Mouse (Mus musculus) hindbrain, embryonic 12.5 days (tissue): ENCODE data around the gene Trim25. TPM values are rescaled to one million over a fixed set of nuclear protein-coding genes. Genes with fewer than 3 reads are reported as not detected.

Source experiments
- ATAC-seq: fragments of 200-750 bp; cut with Nextera tagmentation; 2 replicates; pipeline ENCODE4 v1.8.0; 2017; ENCODE audit warnings: moderate TSS enrichment; ENCODE audit not compliant: low FRiP score
- H3K27ac ChIP-seq: fragments of 300-500 bp; sonication (generic); 2 replicates; pipeline ENCODE4 v1.5.1; 2016; ENCODE audit warnings: mild to moderate bottlenecking
- H3K27me3 ChIP-seq: fragments of 300-500 bp; sonication (generic); 2 replicates; pipeline ENCODE4 v1.6.1; 2016; ENCODE audit warnings: mild to moderate bottlenecking
- H3K36me3 ChIP-seq: fragments of 300-500 bp; sonication (generic); 2 replicates; pipeline ENCODE4 v1.6.1; 2016; ENCODE audit warnings: mild to moderate bottlenecking
- H3K4me1 ChIP-seq: fragments of 300-500 bp; sonication (generic); 2 replicates; pipeline ENCODE4 v1.6.1; 2016
- H3K4me2 ChIP-seq: fragments of 300-500 bp; sonication (generic); replicated peaks from 2 replicates; pipeline ENCODE4 v1.6.1; 2016; ENCODE audit warnings: mild to moderate bottlenecking
- H3K4me3 ChIP-seq: fragments of 300-500 bp; sonication (generic); 2 replicates; pipeline ENCODE4 v1.5.1; 2016; ENCODE audit warnings: mild to moderate bottlenecking
- H3K9ac ChIP-seq: fragments of 300-500 bp; sonication (generic); 2 replicates; pipeline ENCODE4 v1.6.1; 2016; ENCODE audit warnings: mild to moderate bottlenecking, moderate library complexity
- H3K9me3 ChIP-seq: fragments of 300-500 bp; sonication (generic); replicated peaks from 2 replicates; pipeline ENCODE4 v1.6.1; 2016; ENCODE audit warnings: mild to moderate bottlenecking
- WGBS: fragments of 180-500 bp; shearing (Covaris S2); methylation state at CpG from one replicate; pipeline ENCODE4 v1.1.7; 2016; 5-methylcytosine and 5-hydroxymethylcytosine counted together
- polyA plus RNA-seq: library from polyadenylated mRNA; unstranded; fragments of >200 nt; fragmentation: Nextera tagmentation; extraction: Ambion mirVana; gene quantifications from 2 replicates; pipeline ENCODE4 v1.2.1, GENCODE M21; 2016

Gene Trim25
- polyA plus RNA-seq, 1 experiment from 2014 or later: 3.3 TPM

DNA sequence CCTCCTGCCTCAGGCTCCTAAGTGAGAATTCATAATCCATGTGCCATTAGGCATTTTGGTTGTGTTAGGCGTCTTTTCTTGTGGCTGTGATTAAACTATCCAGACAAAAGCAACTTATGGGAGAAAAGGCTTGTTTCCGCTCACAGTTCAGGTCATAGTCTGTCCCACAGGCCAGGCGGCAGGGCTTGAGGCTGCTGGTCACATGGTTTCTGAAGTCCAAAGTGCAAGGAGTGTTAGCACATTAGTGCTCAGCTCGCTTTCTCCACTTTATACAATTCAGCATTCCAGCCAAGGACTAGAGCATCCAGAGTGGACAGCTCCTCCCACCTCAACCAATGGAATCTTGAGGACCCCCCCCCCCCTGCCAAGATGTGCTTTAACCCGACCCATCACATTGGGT is 13.1 kb downstream of the Trim25 start:
- Histone ChIP-seq H3K9ac (no peak overlapping the region), H3K4me3 (no peak overlapping the region), H3K4me1 (no peaks in the 10 kb centered on the region), H3K36me3 (no peaks in the 10 kb centered on the region), H3K9me3 (no peaks in the 10 kb centered on the region), H3K27me3 (no peaks in the 10 kb centered on the region), H3K27ac (no peak overlapping the region), H3K4me2 (no peak overlapping the region)
- ATAC-seq: no peak
- WGBS: 84% methylated on average over 5 of the region's 5 CpGs

DNA sequence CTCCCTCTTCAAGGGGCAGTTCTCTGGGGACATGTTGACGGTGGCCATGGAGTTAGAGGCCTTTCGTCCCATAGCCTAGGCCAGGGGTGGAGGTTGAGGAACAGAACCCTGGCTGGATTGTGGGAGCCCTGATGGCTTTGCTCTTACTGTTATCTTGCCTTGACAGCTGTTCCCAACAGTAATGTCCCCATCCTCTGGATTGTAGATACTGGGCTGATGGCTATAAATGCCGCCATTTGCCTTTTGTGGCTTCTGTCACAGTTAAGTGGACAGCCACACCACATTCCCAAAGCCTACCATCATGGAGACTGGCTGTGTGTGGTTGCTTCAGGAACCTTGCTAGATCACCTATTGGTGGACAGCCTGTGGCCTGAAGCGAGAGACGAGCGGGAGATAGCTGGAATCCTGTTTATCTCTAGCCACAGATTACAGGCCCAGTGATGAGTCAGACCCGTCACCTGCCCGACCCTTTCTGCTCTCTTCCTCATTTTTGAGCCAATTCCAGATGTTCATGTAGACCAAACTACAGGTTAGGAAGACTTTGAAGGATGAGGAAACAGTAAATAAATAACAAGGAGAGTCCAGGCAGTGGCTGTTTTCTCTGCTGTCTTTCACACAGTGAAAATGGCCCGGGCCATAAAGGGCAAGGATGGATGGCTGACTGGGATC is 18.5 kb downstream of the Trim25 start:
- Histone ChIP-seq H3K4me2 (no peak overlapping the region), H3K27me3 (no peaks in the 10 kb centered on the region), H3K4me1 (no peaks in the 10 kb centered on the region), H3K4me3 (no peak overlapping the region), H3K36me3 (no peaks in the 10 kb centered on the region), H3K27ac (no peak overlapping the region), H3K9me3 (no peaks in the 10 kb centered on the region), H3K9ac (no peak overlapping the region)
- no peak for ATAC-seq
- WGBS: 93% methylated on average over 9 of the region's 9 CpGs

DNA sequence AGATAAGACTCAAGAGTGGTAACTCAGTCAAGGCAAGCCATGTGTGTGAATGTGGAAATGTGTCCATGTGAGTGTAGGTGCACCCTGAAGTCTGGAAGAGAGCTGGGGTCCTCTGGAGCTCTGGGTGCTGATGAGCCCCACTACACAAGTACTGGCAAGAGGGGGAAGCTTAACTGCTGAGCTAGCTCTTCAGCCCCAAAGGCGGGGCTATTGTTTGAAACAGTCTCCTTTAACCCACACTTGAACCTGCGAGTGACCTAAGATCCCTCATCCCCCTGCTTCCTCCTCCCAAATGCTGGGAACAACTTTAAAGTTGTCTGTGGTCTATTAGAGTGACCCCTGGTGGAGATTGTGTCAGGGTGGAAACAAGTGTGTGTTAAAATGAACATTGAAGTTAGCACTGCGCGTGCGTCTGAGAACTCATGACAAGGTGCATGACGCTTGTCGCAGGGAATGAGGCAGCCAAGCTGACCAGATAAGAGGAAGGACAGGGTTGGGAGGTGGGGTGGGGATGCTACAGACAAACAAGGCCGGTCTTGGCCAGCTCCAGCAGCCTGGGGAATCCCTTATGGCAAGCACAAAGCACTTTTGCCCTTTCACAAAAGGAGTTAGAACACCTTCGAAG is 21.6 kb downstream of the Trim25 start:
- ATAC-seq: no peak
- WGBS: 75% methylated on average over 9 of the region's 9 CpGs

DNA sequence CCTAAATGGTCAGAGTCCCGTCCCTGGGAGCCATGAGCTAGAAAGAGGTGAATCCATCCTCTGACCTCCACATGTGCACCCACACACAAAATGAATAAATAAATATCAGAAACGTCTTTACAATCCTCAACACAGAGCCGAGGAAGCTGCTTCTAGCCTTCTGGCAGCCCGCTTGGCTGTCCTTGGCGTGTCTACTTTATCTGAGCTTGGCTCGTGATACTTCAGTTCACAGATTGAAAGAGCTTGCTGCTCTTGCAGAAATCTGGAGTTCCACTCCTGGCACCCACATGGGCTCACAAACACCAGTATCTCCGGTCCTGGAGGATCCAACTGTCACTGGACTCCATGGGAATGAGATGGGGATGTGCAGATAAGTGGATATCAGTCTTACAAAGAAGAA is 22.5 kb downstream of the Trim25 start:
- Histone ChIP-seq H3K27me3 (no peaks in the 10 kb centered on the region), H3K4me3 (no peak overlapping the region), H3K4me1 (peaks cover 7% of the 10 kb centered on the region; the same call in 1 of the 2 replicates), H3K36me3 (no peaks in the 10 kb centered on the region), H3K4me2 (no peak overlapping the region), H3K27ac (no peak overlapping the region), H3K9ac (no peak overlapping the region), H3K9me3 (no peaks in the 10 kb centered on the region)
- no peak for ATAC-seq
- 80% methylated on average over 7 of the region's 7 CpGs for WGBS

More for the DNA sequence above, 21.6 kb downstream of the Trim25 start:
- H3K4me1 ChIP-seq: peaks cover 7% of the 10 kb centered on the region; the same call in 1 of the 2 replicates
- no peaks in the 10 kb centered on the region for H3K9me3 ChIP-seq
- no peak overlapping the region for H3K27ac ChIP-seq
- H3K4me3 ChIP-seq: no peak overlapping the region
- no peaks in the 10 kb centered on the region for H3K27me3 ChIP-seq
- no peak overlapping the region for H3K9ac ChIP-seq
- H3K4me2 ChIP-seq: no peak overlapping the region
- H3K36me3 ChIP-seq: no peaks in the 10 kb centered on the region

DNA sequence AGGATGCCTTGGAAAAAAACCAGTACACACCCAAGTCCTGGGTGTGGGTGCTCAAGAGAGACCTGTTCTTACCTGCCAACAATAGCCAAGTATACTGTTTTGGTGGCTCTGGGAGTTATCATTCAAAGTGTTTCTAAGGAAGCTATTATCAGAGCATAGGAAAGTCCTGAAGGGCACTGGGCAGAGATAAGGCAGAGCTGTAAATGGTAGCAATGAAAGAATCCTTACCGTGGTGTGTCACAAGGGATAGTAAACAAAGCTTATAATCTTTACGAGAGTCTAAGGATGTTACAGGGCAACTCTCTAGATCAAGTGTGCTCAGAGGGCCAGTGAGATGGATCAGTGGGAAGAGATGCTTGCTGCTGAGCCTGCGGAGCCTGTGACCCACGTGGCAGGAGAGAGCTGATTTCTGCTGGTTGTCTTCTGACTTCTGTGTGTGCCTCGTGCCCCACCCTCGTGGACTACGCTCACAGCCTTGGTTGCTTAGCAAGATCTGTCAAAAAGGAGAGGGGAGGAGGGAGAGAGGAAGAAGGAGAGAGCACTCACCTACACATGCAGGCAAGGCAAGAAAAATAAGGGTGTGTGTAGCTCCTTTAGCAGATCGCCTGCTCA is 23.1 kb downstream of the Trim25 start:
- 76% methylated on average over 8 of the region's 8 CpGs for WGBS
- Histone ChIP-seq H3K4me2 (no peak overlapping the region), H3K9me3 (no peaks in the 10 kb centered on the region), H3K4me1 (peaks cover 7% of the 10 kb centered on the region; the same call in 1 of the 2 replicates), H3K9ac (no peak overlapping the region), H3K27ac (no peak overlapping the region), H3K36me3 (no peaks in the 10 kb centered on the region), H3K27me3 (no peaks in the 10 kb centered on the region), H3K4me3 (no peak overlapping the region)
- ATAC-seq: no peak

DNA sequence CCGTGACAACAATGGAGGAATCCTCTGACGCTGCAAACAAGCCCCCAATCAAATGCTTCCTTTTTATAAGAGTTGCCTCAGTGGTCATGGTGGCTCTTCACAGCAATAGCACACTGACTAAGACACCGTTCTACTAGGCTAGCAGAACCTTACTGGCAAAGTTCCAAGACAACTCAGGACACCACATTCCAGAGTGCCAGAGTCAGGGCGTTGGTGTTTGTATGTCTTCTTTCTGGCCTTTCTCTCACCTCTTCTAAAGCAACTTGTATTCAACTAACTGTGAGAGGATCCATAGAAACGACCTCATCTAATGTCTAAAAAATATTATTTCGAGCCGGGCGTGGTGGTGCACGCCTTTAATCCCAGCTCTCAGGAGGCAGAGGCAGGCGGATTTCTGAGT is 24.3 kb downstream of the Trim25 start:
- Histone ChIP-seq H3K4me2 (no peak overlapping the region), H3K4me1 (peaks cover 7% of the 10 kb centered on the region; the same call in 1 of the 2 replicates), H3K27me3 (no peaks in the 10 kb centered on the region), H3K36me3 (no peaks in the 10 kb centered on the region), H3K9me3 (no peaks in the 10 kb centered on the region), H3K9ac (no peak overlapping the region), H3K27ac (no peak overlapping the region), H3K4me3 (no peak overlapping the region)
- whole genome bisulfite sequencing: 71% methylated on average over 10 of the region's 10 CpGs
- no peak for ATAC-seq

DNA sequence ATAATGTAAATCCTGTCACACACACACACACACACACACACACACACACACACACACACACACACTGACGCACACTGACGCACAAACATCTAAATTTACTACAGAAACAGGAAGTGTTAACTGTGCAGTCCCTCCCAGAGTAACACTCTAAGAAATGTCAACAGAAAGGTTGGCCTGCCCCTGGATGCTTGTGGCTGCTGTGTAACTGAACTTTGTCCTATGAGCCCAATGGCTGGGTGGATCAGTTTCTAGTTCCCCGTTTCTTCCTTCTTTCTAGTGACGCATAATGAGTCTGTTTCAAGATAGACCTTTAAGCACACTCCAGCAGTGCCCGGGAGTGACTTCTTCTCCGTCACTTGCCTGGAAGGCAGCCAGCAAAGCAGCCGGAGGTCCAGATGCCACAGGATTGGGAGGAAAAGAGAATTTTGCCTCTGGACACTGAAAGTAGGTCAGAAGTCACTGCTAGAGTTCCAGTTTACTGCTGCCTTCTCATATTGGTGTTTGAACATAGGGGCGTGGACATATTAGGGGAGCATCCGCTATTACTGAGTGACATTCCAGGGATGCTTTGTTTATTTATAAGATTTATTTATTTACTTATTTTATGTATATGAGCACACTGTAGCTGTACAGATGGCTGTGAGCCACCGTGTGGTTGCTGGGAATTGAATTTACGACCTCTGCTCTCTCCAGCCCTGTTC is 25.2 kb downstream of the Trim25 start:
- Histone ChIP-seq H3K36me3 (no peaks in the 10 kb centered on the region), H3K4me1 (peaks cover 7% of the 10 kb centered on the region; the same call in 1 of the 2 replicates), H3K27me3 (no peaks in the 10 kb centered on the region), H3K4me3 (no peak overlapping the region), H3K9ac (no peak overlapping the region), H3K4me2 (no peak overlapping the region), H3K9me3 (no peaks in the 10 kb centered on the region), H3K27ac (no peak overlapping the region)
- WGBS: 66% methylated on average over 11 of the region's 11 CpGs
- ATAC-seq: no peak

DNA sequence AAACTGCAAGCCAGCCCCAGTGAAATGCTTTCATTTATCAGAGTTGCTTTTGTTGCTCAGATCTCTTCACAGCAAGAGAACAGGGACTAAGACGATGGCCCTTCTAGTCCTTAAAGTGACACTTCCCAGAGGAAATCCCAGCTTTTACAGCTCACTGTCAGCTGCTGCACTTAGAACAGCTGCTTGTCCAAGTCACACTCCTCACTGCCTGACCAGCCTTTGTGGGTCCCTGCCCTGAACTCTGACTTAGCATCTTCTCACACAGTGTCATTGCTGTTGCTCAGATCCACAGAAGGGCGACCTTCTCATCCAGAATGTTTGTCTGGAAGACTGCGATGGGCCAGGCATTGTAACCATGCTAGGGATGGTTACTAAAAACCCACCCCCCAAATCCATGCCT is 26.4 kb downstream of the Trim25 start:
- no peak overlapping the region for H3K27ac ChIP-seq
- WGBS: 77% methylated on average over 3 of the region's 3 CpGs
- no peaks in the 10 kb centered on the region for H3K27me3 ChIP-seq
- no peaks in the 10 kb centered on the region for H3K9me3 ChIP-seq
- no peaks in the 10 kb centered on the region for H3K36me3 ChIP-seq
- no peak overlapping the region for H3K9ac ChIP-seq
- H3K4me1 ChIP-seq: peaks cover 7% of the 10 kb centered on the region; the same call in 1 of the 2 replicates
- no peak overlapping the region for H3K4me3 ChIP-seq
- no peak overlapping the region for H3K4me2 ChIP-seq
- no peak for ATAC-seq

DNA sequence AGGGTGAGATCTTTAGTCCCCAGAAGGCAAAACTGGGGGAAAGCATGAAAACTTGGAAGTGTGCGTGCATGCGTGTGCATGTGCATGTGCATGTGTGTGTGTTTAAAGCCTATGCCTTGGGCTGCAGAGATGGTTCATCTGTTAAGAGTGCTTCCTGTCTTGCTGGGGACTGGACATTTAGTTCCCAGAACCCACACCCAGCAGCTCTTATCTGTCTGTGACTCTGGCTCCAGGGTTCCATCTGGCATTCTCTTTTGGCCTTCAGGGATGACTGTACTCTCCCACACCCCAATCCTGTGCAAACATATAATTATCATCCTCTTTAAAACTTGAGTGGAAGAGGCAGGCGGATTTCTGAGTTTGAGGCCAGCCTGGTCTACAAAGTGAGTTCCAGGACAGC is 26.9 kb downstream of the Trim25 start:
- 95% methylated on average over 3 of the region's 3 CpGs for WGBS

DNA sequence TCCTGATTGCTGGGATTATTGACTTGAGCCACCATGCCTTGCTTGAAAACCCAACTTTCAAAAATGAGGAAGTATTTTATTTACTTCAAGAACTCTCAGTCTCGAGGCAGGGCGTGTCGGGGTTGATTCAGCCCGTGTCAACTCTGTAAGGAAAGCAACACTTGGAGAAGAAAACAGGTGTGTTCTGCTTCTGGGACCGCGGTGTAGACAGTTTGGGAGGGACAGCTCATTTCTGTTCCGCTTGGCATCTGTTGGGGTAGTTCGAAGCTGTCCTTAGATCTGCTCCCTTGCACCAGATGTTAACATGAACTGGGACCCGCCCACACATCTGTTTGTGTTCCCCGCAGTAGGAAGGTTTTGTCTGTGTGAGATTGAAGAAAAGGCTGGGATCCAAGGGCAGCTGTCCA is 28.8 kb downstream of the Trim25 start:
- peaks cover 7% of the 10 kb centered on the region; the same call in 1 of the 2 replicates for H3K4me1 ChIP-seq
- no peak overlapping the region for H3K4me2 ChIP-seq
- no peak for ATAC-seq
- 77% methylated on average over 10 of the region's 10 CpGs for WGBS
- H3K9me3 ChIP-seq: no peaks in the 10 kb centered on the region
- no peaks in the 10 kb centered on the region for H3K27me3 ChIP-seq
- no peak overlapping the region for H3K4me3 ChIP-seq
- no peak overlapping the region for H3K27ac ChIP-seq
- 0 out of 2 replicates have a peak, but pooled peaks cover 5% of the 10 kb centered on the region for H3K36me3 ChIP-seq
- no peak overlapping the region for H3K9ac ChIP-seq

More for the DNA sequence above, 26.9 kb downstream of the Trim25 start:
- Histone ChIP-seq H3K27me3 (no peaks in the 10 kb centered on the region), H3K36me3 (no peaks in the 10 kb centered on the region), H3K4me1 (peaks cover 7% of the 10 kb centered on the region; the same call in 1 of the 2 replicates), H3K27ac (no peak overlapping the region), H3K9me3 (no peaks in the 10 kb centered on the region), H3K4me3 (no peak overlapping the region), H3K4me2 (no peak overlapping the region), H3K9ac (no peak overlapping the region)
- ATAC-seq: no peak

DNA sequence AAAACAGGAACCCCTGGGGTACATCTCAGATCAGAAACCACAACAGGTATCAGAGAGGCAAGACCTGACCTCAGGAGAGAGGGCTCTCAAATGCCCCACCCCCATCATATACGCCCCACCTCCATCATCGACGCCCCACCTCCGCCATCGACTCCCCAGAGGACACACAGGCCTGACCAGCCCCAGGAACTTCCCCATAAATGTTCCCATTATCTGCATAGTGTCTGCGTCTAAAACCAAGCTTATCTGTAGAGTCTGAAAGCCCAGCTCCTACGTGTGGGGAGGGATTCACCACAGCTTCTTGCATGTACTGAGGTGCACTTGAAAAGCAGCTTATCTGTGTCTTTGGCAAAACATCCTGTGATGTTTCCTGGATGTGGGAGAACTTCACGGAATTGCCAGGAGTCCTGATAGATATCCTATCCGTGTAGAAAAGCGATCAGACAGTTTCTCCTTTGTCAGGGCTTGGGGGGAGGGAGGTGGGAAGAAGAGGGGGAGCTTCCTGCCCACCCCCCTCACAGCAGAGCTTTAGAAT is 29.8 kb downstream of the Trim25 start:
- Histone ChIP-seq H3K4me1 (peaks cover 7% of the 10 kb centered on the region; the same call in 1 of the 2 replicates), H3K4me3 (no peak overlapping the region), H3K36me3 (0 out of 2 replicates have a peak, but pooled peaks cover 5% of the 10 kb centered on the region), H3K4me2 (no peak overlapping the region), H3K27ac (no peak overlapping the region), H3K27me3 (no peaks in the 10 kb centered on the region), H3K9ac (no peak overlapping the region), H3K9me3 (no peaks in the 10 kb centered on the region)
- no peak for ATAC-seq
- WGBS: 56% methylated on average over 10 of the region's 10 CpGs

DNA sequence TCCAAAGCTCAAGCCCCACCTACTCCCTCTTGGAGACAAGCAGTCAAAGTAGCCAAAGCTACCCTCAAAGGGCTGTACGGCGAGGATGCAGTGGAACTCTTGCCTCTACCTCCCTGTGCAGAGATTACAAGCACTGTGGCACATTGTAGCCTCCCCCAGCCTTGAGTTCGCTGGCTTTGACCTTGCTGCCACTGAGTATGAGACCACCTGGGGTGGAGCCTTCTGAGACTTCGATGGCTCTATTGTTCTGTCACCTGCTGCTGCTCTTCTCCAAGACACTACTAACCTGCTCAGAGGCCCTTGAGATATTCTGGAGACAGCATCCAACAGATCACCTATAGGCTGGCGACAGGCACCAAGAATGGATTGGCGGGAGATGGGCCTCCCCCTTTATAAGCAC is 31.4 kb downstream of the Trim25 start:
- no peak for ATAC-seq
- Histone ChIP-seq H3K36me3 (0 out of 2 replicates have a peak, but pooled peaks cover 5% of the 10 kb centered on the region), H3K4me1 (no peaks in the 10 kb centered on the region), H3K9me3 (no peaks in the 10 kb centered on the region), H3K4me3 (no peak overlapping the region), H3K27me3 (no peaks in the 10 kb centered on the region), H3K27ac (no peak overlapping the region), H3K4me2 (no peak overlapping the region), H3K9ac (no peak overlapping the region)
- 75% methylated on average over 6 of the region's 6 CpGs for WGBS
